Mouse (Mus musculus): ENCODE results near the gene Ticam1. TPM values are rescaled to one million over a fixed set of nuclear protein-coding genes. Genes with fewer than 3 reads are reported as not detected.

The Ticam1 gene
- polyA plus RNA-seq, 1 experiment = 4.5 TPM

DNA sequence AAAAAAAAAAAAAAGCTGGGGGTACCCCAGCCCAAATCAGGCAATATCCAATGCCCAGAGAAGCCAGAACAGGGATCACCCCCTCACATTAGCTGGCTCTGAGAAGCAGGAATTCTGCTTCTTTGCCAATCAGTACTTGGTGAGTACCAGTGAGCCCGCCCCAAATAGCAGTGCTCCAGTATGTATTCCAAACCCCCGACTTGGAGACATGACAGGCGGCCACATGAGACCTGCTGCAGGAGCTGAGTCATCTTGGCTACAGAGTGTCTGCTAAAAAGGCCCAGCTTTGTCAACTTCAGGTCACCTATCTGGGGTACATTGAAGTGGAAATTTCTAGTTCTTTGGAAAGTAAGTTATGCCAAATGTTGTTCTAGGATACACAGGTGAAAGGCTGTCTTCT, 50.0 kb downstream of the Ticam1 start:
- no peak for DNase-seq (ENCODE audit: extremely low spot score in 1 of 2, low spot score in 1 of 2)

DNA sequence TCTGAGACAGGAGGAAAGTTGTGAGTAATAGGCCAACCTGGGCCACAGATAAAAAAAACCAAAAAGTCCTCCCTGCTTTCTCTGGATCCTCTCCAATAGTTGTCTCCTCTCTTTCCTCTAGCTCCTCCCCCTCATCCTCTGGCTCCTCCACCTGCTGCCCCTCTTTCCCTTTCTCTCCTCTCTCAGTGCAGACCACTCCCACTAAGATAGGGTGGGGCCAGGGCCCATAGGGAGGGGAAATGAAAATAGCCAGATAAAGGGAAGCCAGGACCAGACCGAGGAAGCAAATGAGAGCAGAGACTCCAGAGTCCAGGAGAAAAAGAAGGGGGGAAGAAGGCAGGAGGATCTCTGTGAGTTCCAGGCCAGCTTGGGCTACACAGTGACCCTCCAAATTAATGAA, 51.7 kb downstream of the Ticam1 start:
- no peak for DNase-seq (ENCODE audit: extremely low spot score in 1 of 2, low spot score in 1 of 2)

DNA sequence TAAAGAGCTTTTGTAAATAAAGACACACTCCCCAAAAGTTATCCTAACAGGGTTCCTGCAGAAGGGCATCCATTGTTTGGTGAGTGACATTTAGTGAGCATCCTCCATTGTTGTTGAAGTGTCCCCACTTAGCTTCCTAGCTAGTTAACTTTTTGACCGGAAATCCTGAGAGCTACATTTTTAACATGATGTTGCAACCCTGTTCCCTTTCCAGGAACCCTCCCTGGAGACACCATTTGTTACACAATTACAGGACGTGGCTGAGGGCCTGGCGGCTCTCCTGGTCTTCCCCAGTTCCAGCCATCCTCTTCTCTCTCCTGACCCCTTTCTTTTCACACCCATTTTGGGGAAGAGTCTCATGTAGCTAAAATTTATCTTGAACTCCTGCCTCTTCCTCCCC, 56.8 kb downstream of the Ticam1 start:
- no peak for DNase-seq (ENCODE audit: extremely low spot score in 1 of 2, low spot score in 1 of 2)

Other genes with a start within 250 kb of the Ticam1 start
- 46.0 and 50.7 TPM in 2 replicates for gene Sh3gl1, start 240.2 kb downstream of the Ticam1 start, polyA plus RNA-seq (2012; rRNA removed)
- gene Chaf1a, start 236.3 kb downstream of the Ticam1 start, polyA plus RNA-seq (2012; rRNA removed) = 2.7 and 2.8 TPM in 2 replicates
- 106 and 113 TPM in 2 replicates for gene Ubxn6, start 201.8 kb downstream of the Ticam1 start, polyA plus RNA-seq (2012; rRNA removed)
- gene Hdgfl2, start 197.2 kb downstream of the Ticam1 start, polyA plus RNA-seq (2012; rRNA removed) = 129 and 145 TPM in 2 replicates
- 0.36 and 0.56 TPM in 2 replicates for gene Plin4, start 167.0 kb downstream of the Ticam1 start, polyA plus RNA-seq (2012; rRNA removed)
- gene Plin5, start 159.2 kb downstream of the Ticam1 start, polyA plus RNA-seq (2012; rRNA removed) = 0.19 and 0.38 TPM in 2 replicates
- gene Lrg1, start 154.8 kb downstream of the Ticam1 start, polyA plus RNA-seq (2012; rRNA removed) = 1.9 and 3.4 TPM in 2 replicates
- 89.0 and 95.5 TPM in 2 replicates for gene Sema6b, start 136.4 kb downstream of the Ticam1 start, polyA plus RNA-seq (2012; rRNA removed)
- 6.6 TPM in 2 replicates for gene Tnfaip8l1, start 114.3 kb downstream of the Ticam1 start, polyA plus RNA-seq (2012; rRNA removed)
- 43.1 and 43.8 TPM in 2 replicates for gene Mydgf, start 92.9 kb downstream of the Ticam1 start, polyA plus RNA-seq (2012; rRNA removed)
- gene Dpp9, start 57.9 kb downstream of the Ticam1 start, polyA plus RNA-seq (2012; rRNA removed) = 49.7 and 52.4 TPM in 2 replicates
- gene Fem1a, start 20.0 kb downstream of the Ticam1 start, polyA plus RNA-seq (2012; rRNA removed) = 23.7 and 24.1 TPM in 2 replicates
- 10.8 and 11.2 TPM in 2 replicates for gene Plin3, start 16.1 kb upstream of the Ticam1 start, polyA plus RNA-seq (2012; rRNA removed)
- gene Arrdc5, start 23.5 kb upstream of the Ticam1 start, polyA plus RNA-seq (2012; rRNA removed) = not detected in 2 replicates
- gene Uhrf1, start 26.5 kb upstream of the Ticam1 start, polyA plus RNA-seq (2012; rRNA removed) = 1.8 and 2.1 TPM in 2 replicates
- gene Kdm4b, start 49.3 kb upstream of the Ticam1 start, polyA plus RNA-seq (2012; rRNA removed) = 43.8 and 49.9 TPM in 2 replicates
- gene Ptprs, start 199.7 kb upstream of the Ticam1 start, polyA plus RNA-seq (2012; rRNA removed) = 622 and 690 TPM in 2 replicates
- not detected in 2 replicates for gene Znrf4, start 235.6 kb upstream of the Ticam1 start, polyA plus RNA-seq (2012; rRNA removed)

Measured in frontal cortex, adult 2 months (tissue).